Mouse (Mus musculus): Measurements from ENCODE around the gene P2ry14. TPM values are rescaled to one million over a fixed set of nuclear protein-coding genes. Genes with fewer than 3 reads are reported as not detected.

Gene P2ry14
- total and polyA plus RNA-seq, 3 experiments: 0.38 TPM; not detected in 2

DNA sequence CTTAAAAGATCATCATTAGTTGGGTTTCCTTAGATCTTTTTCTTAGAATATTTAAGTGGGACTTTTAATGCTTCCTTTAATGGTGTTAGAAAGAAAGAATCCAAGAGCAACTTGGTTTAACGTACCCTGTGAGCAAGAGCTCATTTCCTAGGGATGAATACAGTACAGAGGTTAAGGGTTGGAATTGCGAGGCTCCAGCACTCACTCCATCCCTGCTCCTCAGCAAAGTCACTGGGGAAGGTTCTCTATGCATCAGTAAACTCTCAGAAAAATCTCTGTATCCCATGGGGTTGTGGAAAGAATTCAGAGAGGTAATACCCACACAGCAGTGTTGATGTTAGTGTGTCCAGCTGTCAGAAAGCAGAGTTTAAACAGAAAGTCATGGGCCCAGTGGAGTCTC lies 13.3 kb downstream of the P2ry14 start:
- ATAC-seq (ENCODE audit: extremely low read depth, insufficient number of reproducible peaks, low FRiP score, poor library complexity, severe bottlenecking) (no peak), DNase-seq (ENCODE audit: low spot score) (no peak)
- H3K36me3 ChIP-seq (replicated peaks): no peaks in the 10 kb centered on the region
- no peaks in the 10 kb centered on the region for H3K4me1 ChIP-seq (ENCODE audit: insufficient read depth, low read depth, low read length)
- no peaks in the 10 kb centered on the region for H3K27me3 ChIP-seq (ENCODE audit: insufficient read depth, low read length)
- H3K9me3 ChIP-seq (replicated peaks): no peaks in the 10 kb centered on the region
- H3K4me3 ChIP-seq (ENCODE audit: low read depth, low read length): no peak overlapping the region
- TF ChIP-seq POLR2AphosphoS5 (IDR thresholded peaks at IDR 0.05; ENCODE audit: insufficient replicate concordance, low read depth, low read length) (no peak), GATA2 (IDR thresholded peaks at IDR 0.05; ENCODE audit: borderline replicate concordance, low read depth, low read length) (no peak), TAL1 (conservative IDR thresholded peaks at IDR 0.05; ENCODE audit: low read depth, low read length) (no peak), GATA1 (IDR thresholded peaks at IDR 0.05; ENCODE audit: borderline replicate concordance, low read length) (no peak), CTCF (IDR thresholded peaks at IDR 0.05; ENCODE audit: low read depth, low read length) (no peak)

DNA sequence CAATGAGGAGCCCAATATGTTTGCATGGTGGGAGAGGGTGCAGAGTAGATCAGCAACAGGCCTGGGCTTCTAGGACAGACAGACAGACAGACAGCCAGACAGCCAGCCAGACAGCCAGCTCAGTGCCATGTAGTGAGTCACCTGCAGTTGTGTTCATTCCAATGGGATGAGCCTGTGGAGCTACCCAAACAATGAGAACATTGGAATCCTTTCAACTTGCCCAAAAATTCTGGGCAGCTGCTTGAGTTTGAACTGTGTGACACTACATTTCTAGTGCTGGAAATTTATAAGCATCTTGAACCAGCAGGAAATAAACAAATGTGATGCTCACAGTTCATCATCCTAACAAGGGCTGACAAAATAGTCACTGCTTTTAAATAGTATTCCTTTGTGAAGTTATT lies 13.8 kb downstream of the P2ry14 start:
- no peaks in the 10 kb centered on the region for H3K9me3 ChIP-seq (replicated peaks)
- H3K36me3 ChIP-seq (replicated peaks): no peaks in the 10 kb centered on the region
- no peaks in the 10 kb centered on the region for H3K27me3 ChIP-seq (ENCODE audit: insufficient read depth, low read length)
- H3K4me1 ChIP-seq (ENCODE audit: insufficient read depth, low read depth, low read length): no peaks in the 10 kb centered on the region
- TF ChIP-seq POLR2AphosphoS5 (IDR thresholded peaks at IDR 0.05; ENCODE audit: insufficient replicate concordance, low read depth, low read length) (no peak), TAL1 (conservative IDR thresholded peaks at IDR 0.05; ENCODE audit: low read depth, low read length) (no peak), GATA2 (IDR thresholded peaks at IDR 0.05; ENCODE audit: borderline replicate concordance, low read depth, low read length) (no peak), CTCF (IDR thresholded peaks at IDR 0.05; ENCODE audit: low read depth, low read length) (no peak), GATA1 (IDR thresholded peaks at IDR 0.05; ENCODE audit: borderline replicate concordance, low read length) (no peak)
- DNase-seq (ENCODE audit: low spot score): no peak
- ATAC-seq (ENCODE audit: extremely low read depth, insufficient number of reproducible peaks, low FRiP score, poor library complexity, severe bottlenecking): no peak
- no peak overlapping the region for H3K4me3 ChIP-seq (ENCODE audit: low read depth, low read length)

DNA sequence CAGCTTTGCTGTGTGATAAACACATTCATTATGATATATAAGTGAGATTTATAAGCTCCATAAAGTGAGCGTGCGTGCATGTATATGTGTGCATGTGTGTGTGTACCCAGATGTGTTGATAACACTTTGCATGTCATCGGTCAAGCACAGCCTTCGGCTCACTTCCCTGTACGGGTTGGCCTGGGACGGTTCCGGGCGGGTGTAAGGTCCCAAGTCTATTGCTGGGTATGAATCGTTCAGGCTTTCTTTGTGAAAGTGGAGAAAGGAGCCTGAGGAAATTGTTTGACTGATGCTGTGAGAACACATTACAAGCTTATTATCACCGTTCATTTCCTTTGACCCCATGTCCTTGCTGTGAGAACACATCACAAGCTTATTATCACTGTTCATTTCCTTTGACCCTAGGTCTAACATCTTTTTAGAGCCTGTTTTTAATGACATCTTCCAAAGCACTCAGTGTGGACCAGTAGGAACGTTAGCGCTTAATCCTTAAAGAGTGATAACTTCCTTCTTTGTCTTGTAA lies 14.4 kb downstream of the P2ry14 start:
- H3K4me3 ChIP-seq (ENCODE audit: low read depth, low read length): no peak overlapping the region
- no peaks in the 10 kb centered on the region for H3K36me3 ChIP-seq (replicated peaks)
- no peak for TF ChIP-seq GATA1 (IDR thresholded peaks at IDR 0.05; ENCODE audit: borderline replicate concordance, low read length)
- TF ChIP-seq POLR2AphosphoS5 (IDR thresholded peaks at IDR 0.05; ENCODE audit: insufficient replicate concordance, low read depth, low read length): no peak
- no peak for TF ChIP-seq TAL1 (conservative IDR thresholded peaks at IDR 0.05; ENCODE audit: low read depth, low read length)
- TF ChIP-seq GATA2 (IDR thresholded peaks at IDR 0.05; ENCODE audit: borderline replicate concordance, low read depth, low read length): no peak
- TF ChIP-seq CTCF (IDR thresholded peaks at IDR 0.05; ENCODE audit: low read depth, low read length): no peak
- H3K9me3 ChIP-seq (replicated peaks): no peaks in the 10 kb centered on the region
- H3K4me1 ChIP-seq (ENCODE audit: insufficient read depth, low read depth, low read length): no peaks in the 10 kb centered on the region
- no peaks in the 10 kb centered on the region for H3K27me3 ChIP-seq (ENCODE audit: insufficient read depth, low read length)
- no peak for DNase-seq (ENCODE audit: low spot score)
- no peak for ATAC-seq (ENCODE audit: extremely low read depth, insufficient number of reproducible peaks, low FRiP score, poor library complexity, severe bottlenecking)

DNA sequence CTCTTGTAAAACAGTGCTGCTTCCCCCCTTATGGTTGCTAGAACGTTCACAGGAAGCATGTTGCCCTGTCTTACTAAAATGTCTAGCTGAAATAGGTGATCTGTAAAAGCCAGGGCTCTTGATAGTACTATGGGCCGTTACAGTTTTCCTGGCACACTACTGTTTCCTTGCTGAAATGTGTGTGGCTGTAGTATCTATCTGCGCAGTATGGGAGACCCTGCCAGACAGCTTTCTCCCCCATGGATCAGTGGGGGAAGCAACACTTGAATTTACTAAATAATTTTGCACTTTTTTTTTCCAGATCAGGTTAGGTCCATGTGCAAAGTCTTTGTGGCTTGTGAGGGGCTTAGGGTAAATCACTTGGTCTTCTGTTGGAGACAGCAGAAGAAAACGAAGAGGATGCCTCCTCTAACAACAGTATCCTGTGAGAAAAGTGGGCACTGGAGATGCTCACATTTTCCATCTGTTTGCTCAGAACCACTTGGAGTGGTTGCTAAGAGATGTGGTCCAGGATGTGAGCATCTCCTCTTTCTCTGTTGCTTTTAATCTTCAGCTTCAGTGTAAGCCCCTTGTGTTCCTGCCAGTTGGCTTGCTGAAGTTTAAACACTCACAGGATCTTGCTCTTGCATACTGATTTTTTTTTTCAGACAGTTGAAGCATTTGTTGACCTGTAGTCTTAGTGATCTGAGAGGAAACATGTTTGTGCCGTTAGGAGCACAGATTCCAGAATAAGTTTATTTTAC lies 17.3 kb downstream of the P2ry14 start:
- Histone ChIP-seq H3K4me1 (ENCODE audit: insufficient read depth, low read depth, low read length) (no peaks in the 10 kb centered on the region), H3K4me3 (ENCODE audit: low read depth, low read length) (no peak overlapping the region), H3K27me3 (ENCODE audit: insufficient read depth, low read length) (no peaks in the 10 kb centered on the region), H3K9me3 (replicated peaks) (no peaks in the 10 kb centered on the region), H3K36me3 (replicated peaks) (no peaks in the 10 kb centered on the region)
- ATAC-seq (ENCODE audit: extremely low read depth, insufficient number of reproducible peaks, low FRiP score, poor library complexity, severe bottlenecking): no peak
- no peak for DNase-seq (ENCODE audit: low spot score)
- no peak for TF ChIP-seq TAL1 (conservative IDR thresholded peaks at IDR 0.05; ENCODE audit: low read depth, low read length)
- no peak for TF ChIP-seq POLR2AphosphoS5 (IDR thresholded peaks at IDR 0.05; ENCODE audit: insufficient replicate concordance, low read depth, low read length)
- no peak for TF ChIP-seq CTCF (IDR thresholded peaks at IDR 0.05; ENCODE audit: low read depth, low read length)
- TF ChIP-seq GATA1 (IDR thresholded peaks at IDR 0.05; ENCODE audit: borderline replicate concordance, low read length): no peak
- no peak for TF ChIP-seq GATA2 (IDR thresholded peaks at IDR 0.05; ENCODE audit: borderline replicate concordance, low read depth, low read length)

DNA sequence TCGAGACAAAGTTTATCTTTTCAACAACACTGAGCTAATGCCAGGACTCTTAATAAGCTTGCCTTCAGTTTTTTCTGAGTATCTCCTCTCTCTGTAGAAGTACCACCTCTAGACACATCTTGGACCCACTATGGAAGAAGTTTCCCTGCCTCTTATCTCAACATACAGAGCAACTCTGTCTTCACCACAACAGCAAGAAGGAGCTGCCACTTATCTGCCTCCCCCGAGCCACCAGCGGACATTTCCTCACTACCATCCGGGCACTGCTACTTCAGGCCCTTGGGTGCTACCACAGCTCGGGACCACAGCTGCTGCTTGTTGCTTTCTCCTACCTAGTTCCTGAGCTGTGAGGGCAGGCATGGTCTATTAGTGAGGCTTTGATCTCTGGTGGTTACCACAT lies 20.2 kb downstream of the P2ry14 start:
- Histone ChIP-seq H3K36me3 (replicated peaks) (no peaks in the 10 kb centered on the region), H3K27me3 (ENCODE audit: insufficient read depth, low read length) (no peaks in the 10 kb centered on the region), H3K9me3 (replicated peaks) (no peaks in the 10 kb centered on the region), H3K4me3 (ENCODE audit: low read depth, low read length) (no peak overlapping the region), H3K4me1 (ENCODE audit: insufficient read depth, low read depth, low read length) (no peaks in the 10 kb centered on the region)
- no peak for DNase-seq (ENCODE audit: low spot score)
- no peak for ATAC-seq (ENCODE audit: extremely low read depth, insufficient number of reproducible peaks, low FRiP score, poor library complexity, severe bottlenecking)
- no peak for TF ChIP-seq GATA1 (IDR thresholded peaks at IDR 0.05; ENCODE audit: borderline replicate concordance, low read length)

DNA sequence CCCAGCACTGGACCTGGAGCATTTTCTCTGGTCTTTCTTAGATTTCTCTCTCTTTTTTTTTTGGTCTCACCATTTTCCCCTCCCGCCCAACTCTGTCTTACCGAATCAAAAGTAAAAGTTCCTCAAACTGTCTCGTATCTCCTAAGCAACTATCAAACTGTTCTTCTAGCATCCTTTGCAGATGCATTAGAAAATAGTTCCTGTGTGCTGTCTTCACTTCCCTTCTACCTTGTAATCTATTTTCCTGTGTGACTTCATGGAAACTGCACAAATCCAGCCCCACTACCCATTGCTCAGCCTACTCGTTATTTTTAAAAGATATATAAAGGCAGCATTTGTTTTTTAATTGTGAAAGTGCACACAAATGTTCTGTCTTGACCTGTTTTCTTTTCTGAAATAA lies 21.5 kb downstream of the P2ry14 start:
- no peak overlapping the region for H3K4me3 ChIP-seq (ENCODE audit: low read depth, low read length)
- no peaks in the 10 kb centered on the region for H3K4me1 ChIP-seq (ENCODE audit: insufficient read depth, low read depth, low read length)
- no peaks in the 10 kb centered on the region for H3K36me3 ChIP-seq (replicated peaks)
- ATAC-seq (ENCODE audit: extremely low read depth, insufficient number of reproducible peaks, low FRiP score, poor library complexity, severe bottlenecking): no peak
- H3K27me3 ChIP-seq (ENCODE audit: insufficient read depth, low read length): no peaks in the 10 kb centered on the region
- no peak for DNase-seq (ENCODE audit: low spot score)
- TF ChIP-seq GATA1 (IDR thresholded peaks at IDR 0.05; ENCODE audit: borderline replicate concordance, low read length) (no peak), CTCF (IDR thresholded peaks at IDR 0.05; ENCODE audit: low read depth, low read length) (no peak), GATA2 (IDR thresholded peaks at IDR 0.05; ENCODE audit: borderline replicate concordance, low read depth, low read length) (no peak), POLR2AphosphoS5 (IDR thresholded peaks at IDR 0.05; ENCODE audit: insufficient replicate concordance, low read depth, low read length) (no peak), TAL1 (conservative IDR thresholded peaks at IDR 0.05; ENCODE audit: low read depth, low read length) (no peak)
- no peaks in the 10 kb centered on the region for H3K9me3 ChIP-seq (replicated peaks)

All from G1E (cell line).